Mouse (Mus musculus): ENCODE data around the gene Oas1a.
A peak's percentile ranks its signal among the peaks of the same experiment; 100 is the strongest.
"Not testable (repeated sequence)": the region's sequence is repeated elsewhere in the genome, so short reads cannot be mapped to it uniquely, and the experiment has no call there.

The Oas1a gene

GRCm38 (mm10) chr5:120906791-120907733, at the start of gene Oas1a:
Gene Oas1a (minus strand): TSS chr5:120907521.
- DNase-seq, result not testable (repeated sequence)

GRCm38 (mm10) chr5:120953974-120954373, 46.7 kb upstream of the Oas1a start:
- DNase-seq, result peak; percentile 32

DNA sequence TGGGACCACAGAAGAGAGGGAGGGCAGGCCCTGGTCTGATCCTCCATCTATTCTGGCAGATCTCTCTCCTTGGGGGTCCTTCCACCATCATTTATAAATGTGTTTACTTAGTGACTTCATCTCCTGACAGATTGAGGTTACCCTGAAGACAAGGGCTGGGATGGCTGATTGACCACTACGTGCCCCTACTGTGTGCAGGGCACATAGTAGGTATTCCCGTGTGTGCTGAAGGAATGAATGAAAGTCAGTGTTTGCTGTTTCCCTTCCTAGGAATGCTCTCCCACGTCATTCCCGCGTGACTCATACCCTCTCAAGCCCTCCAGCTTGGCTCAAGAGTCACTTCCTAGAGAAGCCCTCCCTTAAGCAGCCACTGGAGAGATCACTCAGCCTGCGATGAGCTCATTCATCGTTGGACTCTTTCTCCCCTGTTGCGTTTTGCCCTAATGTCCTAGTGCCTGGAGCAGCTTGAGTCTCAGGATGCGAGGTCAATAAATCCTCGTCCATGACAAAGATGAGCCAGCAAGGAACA, 45.0 kb upstream of the Oas1a start:
- DNase-seq, result no peak

DNA sequence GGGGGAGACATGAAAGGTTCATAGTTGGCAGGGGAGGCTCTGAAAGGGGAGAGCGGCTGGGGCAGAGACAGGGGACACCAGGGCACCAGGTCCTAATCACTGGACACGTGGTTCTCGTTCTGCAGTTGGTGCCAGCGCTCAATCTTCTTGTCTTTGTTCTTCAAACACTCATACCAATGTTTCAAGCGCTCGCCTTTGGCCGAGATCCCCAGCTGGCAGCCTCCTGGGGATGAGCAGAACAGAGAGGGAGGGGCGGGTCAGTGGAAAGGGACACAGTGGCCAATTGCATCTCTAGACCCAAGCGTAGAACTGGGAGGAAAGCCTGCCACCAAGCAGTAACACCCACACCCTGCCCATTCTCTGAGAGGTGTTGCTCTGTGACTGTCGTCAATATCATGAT, 34.8 kb upstream of the Oas1a start:
- no peak for DNase-seq

DNA sequence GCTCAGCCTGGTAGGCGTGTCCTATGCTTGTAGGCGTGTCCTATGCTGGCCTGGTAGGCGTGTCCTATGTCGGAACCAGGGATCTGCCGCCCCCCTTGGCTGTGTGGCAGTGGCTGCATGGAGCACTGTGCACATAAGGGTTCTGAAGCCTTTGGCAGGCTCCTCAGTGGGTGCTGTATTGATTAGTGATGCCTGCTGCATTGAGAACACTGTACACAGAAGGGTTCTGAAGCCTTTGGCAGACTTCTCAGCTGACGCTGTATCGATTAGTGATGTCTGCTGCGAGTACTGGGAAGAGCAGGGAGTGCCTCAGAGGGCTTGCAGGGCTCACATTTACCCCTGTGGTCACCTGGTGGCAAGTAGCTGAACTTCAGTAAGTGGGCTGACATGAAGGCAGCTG, 31.3 kb upstream of the Oas1a start:
- DNase-seq, result no peak

GRCm38 (mm10) chr5:120937841-120938240, 30.5 kb upstream of the Oas1a start:
- DNase-seq, result no peak

DNA sequence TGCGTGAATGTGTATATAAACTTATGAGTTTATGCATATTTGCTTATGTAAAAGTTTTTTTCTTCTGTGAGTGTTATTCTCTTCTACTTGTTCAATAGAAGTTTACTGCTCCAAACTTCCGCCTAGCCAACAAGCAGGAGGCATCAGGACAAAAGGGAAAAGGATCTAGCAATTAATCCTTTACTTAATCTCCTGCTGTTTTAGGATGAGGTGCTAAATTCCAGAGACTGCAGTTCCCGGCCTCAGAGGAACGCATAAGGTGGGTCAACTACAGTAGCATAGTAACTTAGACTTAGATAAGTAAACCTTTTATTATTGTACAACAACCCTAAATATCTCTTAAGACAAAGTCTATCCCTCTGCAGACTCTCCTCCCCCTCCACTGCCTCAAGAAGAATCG, 26.6 kb upstream of the Oas1a start:
- DNase-seq, result no peak

- DNase-seq, result no peak
These were observed 19.7 kb upstream of the Oas1a start for GRCm38 (mm10) chr5:120927036-120927435.

DNA sequence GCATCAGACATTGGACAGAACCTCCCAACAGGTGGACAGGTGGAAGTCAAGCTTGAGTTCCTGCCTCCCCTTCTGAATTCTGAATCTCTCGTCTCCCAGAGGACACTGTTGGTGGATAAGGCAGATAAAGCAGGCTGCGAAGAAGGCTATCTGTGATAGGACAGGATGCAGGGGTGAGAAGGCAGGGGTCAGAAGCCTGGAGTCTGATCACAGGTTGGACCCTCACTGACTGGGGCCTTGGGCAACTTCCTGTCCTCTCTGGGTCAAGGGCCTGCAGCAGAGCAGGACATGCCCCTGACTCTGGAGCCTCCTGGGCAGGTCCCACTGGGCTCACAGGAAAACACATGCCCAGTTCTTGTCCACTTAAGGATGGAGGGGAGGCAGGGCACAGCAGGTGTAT, 19.0 kb upstream of the Oas1a start:
- not testable (repeated sequence) for DNase-seq

DNA sequence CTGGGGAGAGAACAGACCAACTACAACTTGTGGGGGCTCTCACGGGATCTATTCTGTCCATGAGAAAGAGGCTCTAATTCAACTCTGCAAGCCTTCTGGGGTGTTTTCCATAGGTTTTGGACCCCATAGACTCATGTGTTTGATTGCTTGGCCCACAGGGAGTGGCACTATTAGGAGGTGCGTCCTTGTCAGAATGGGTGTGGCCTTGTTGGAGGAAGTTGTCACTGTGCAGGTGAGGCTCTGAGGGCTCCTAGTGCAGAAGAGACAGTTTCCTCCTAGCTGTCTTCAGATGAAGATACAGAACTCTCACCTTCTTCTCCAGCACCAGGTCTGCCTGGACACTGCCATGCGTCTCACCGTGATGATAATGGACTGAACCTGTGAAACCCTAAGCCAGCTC, 17.2 kb upstream of the Oas1a start:
- not testable (repeated sequence) for DNase-seq

DNA sequence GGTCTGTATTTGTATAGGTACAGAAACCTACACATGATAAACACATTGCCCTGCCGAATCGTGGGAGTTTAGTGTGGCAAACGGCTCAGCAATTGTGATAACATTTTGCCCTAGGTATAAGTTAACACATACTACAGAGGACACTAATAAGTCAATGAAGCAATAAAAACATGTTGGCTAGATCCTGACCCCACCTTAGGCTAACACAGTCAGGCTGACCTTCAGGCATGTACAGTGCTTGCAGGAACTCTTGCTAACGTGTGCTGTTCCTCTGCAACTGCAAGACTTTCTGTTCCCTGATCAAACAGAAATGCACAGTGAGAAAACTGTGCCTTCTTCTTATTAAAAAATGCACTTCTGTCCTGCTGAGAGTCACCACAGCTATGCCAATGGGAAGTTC, 16.6 kb upstream of the Oas1a start:
- DNase-seq, result no peak

- DNase-seq, result no peak
These were observed 13.0 kb upstream of the Oas1a start for GRCm38 (mm10) chr5:120920296-120920695.

GRCm38 (mm10) chr5:120919156-120919935, 12.0 kb upstream of the Oas1a start:
- not testable (repeated sequence) for DNase-seq

DNA sequence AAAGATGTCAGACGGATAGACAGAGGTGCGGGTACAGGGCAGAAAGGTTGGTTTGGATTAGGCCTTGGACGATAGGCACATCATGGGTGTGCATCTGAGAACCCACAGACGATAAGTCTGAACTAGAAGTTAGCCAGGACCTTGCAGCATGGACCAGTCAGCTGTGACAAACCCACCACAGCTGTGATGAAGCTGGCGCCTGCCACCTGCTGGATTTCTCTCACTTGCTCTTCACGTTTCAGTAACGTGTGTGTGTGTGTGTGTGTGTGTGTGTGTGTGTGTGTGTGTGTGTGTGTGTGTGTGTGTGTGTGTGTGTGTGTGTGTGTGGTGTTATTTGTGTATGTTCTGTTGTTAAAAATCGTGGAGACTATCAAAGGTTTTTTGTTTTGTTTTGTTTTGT, 6.9 kb upstream of the Oas1a start, which contains the start of gene Oas1d:
Oas1d (plus strand) TSS at position 333 of the 400 bp plus-strand sequence.
- DNase-seq, result not testable (repeated sequence)

DNA sequence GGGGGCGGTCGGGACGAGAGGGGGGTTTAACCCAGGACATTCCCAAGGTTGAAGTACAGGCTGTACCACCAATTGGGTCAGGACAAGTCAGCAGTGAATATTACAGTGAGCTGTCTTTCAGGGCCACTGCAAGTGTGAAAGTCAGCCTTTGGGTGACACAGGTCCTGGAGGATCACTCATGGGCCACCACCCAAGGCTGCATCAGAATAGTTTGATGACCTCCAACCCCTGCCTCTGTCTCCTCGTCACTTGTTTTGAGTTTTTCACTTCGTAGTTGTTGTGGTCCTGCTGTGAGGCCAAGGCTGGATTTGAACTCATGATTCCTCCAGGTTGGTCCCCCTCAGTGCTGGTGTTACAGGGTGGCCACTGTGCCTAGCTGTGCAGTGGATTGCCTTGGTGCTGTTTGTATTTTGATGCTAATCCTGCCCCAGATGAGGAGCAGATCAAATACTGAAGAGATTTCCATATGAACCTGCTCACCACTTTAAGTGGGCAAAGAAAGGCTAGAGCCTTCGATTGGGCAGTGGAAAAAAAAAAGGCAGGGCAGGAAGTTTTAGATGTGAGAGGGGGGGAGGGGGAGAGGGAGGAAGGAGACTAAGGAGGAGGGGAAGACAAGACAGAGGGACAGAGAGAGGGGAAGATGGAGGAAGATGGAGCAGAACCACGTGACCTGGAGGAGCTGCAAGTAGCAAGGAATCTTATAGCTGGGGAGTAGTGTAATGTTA, 1.0 kb upstream of the Oas1a start:
- no peak for DNase-seq

- DNase-seq, result no peak
These were observed 5.3 kb downstream of the Oas1a start for GRCm38 (mm10) chr5:120902056-120902455.

GRCm38 (mm10) chr5:120900666-120901065, 6.7 kb downstream of the Oas1a start:
- DNase-seq, result no peak

DNA sequence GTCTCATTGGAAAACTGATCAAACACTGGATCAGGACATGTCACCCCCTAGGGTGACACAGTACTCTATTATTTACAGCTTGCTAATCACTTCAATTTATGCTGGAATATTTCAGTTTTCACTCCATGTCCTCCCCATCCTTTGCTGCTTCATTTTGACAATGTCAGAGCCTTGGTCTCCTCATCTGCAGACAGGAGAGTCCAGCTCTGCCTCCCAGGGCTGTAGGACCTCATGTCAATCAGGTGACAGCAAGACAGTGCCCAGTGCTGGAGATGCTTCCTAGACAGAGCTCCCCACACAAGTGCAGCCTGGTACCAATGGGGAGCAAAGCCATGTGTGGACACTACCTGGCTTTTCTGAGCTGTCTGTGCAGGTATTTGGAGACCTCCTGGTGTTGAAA, 8.6 kb downstream of the Oas1a start:
- no peak for DNase-seq

- no peak for DNase-seq
These were observed 9.0 kb downstream of the Oas1a start for GRCm38 (mm10) chr5:120898307-120898706.

DNA sequence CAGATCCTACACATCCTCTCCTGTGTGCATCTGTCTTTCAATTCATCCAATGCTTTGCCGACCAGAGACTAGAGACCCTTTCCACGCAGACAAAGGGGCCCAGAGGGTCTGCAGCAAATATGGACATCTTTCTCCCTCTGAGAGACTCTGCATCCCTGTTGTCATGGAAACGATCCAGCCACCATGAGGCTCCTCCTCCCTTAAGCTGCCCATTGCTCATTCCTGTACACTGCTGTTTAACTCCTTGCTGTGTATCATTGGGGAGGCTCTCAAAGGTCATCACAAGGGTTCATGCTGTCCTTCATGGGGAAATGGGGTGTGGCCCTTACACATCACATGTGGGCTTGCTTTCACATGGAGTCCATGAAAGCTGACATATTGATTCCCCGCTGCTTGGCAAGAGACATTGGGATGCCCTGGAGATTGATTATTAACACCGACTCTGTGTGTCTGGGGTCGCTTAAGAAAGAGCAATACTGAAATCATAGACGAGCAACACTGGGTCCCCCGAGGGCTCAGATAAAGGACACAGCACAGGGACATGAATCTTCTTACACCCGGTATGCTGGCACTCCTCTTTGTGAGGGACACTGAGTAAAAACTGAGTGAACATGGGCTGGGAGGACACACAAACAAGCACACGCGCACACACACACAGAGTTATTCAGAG, 12.0 kb downstream of the Oas1a start:
- no peak for DNase-seq

DNA sequence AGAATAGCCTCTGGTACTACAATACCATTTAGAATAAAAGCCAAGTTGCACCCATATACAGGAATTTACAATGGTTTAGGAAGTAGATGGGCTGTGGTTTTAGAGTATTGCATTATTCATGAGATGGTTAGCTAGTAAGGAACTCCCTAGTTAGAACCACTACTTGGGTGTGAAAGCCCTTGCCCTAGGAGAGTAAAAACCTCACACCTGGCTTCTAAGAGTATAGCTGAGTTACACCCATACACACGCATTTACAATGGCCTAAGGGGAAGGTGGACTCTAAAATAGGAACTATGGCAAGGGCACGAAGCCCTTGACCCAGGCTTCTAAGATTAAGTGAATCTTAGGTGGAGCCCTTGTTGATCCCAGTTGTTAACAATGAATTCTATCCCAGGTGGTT, 12.6 kb downstream of the Oas1a start:
- DNase-seq, result not testable (repeated sequence)

DNA sequence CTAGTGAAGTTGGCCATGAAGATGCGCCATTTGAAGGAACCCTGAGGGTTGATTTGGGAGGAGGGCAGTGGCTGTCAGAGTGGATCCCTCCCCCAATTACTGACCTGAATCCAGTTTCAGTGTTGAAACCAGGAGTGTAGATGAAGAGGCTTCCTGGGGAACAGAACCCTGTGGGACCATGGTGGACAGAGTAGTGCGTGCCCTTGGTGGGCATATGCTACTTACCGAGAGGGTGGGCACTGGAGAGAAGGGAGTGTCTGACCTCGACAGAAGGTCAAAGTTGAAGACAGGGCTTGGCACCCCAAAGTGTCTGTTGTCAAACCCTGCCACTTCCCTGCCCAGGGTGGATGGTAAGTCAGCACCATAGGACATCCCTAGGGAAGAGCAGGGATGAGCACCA, 13.5 kb downstream of the Oas1a start:
- DNase-seq, result not testable (repeated sequence)
